Mouse (Mus musculus) forebrain, embryonic 11.5 days (tissue): ENCODE measurements around the gene Olfr963. TPM values are rescaled to one million over a fixed set of nuclear protein-coding genes. Genes with fewer than 3 reads are reported as not detected.

Experiments
- ATAC-seq: fragments of 200-750 bp; cut with Nextera tagmentation; replicated peaks from 2 replicates; pipeline ENCODE4 v1.8.0; 2017; ENCODE audit warnings: moderate TSS enrichment; ENCODE audit not compliant: low FRiP score
- DNase-seq: peaks from one replicate; pipeline ENCODE4 v3.0.0-alpha.2; 2017; ENCODE audit warnings: low spot score
- H3K27ac ChIP-seq: fragments of 300-500 bp; sonication (generic); 2 replicates; pipeline ENCODE4 v1.5.1; 2014; ENCODE audit warnings: low read depth, low read length
- H3K27me3 ChIP-seq: fragments of 300-500 bp; sonication (generic); 2 replicates; pipeline ENCODE4 v1.6.1; 2014; ENCODE audit warnings: mild to moderate bottlenecking, low read length, mixed read lengths; ENCODE audit not compliant: control insufficient read depth, insufficient read depth
- H3K36me3 ChIP-seq: fragments of 300-500 bp; sonication (generic); 2 replicates; pipeline ENCODE4 v1.6.1; 2014; ENCODE audit warnings: mild to moderate bottlenecking, low read length, moderate library complexity, mixed read lengths; ENCODE audit not compliant: control insufficient read depth, insufficient read depth
- H3K4me1 ChIP-seq: fragments of 300-500 bp; sonication (generic); replicated peaks from 2 replicates; pipeline ENCODE4 v1.6.1; 2014; ENCODE audit warnings: low read length, mixed read lengths; ENCODE audit not compliant: control insufficient read depth, insufficient read depth
- H3K4me2 ChIP-seq: fragments of 300-500 bp; sonication (generic); 2 replicates; pipeline ENCODE4 v1.6.1; 2014; ENCODE audit warnings: low read depth, mild to moderate bottlenecking, low read length, moderate library complexity, mixed read lengths; ENCODE audit not compliant: severe bottlenecking
- H3K4me3 ChIP-seq: fragments of 300-500 bp; sonication (generic); 2 replicates; pipeline ENCODE4 v1.5.1; 2014; ENCODE audit warnings: low read depth, low read length
- H3K9ac ChIP-seq: fragments of 300-500 bp; sonication (generic); 2 replicates; pipeline ENCODE4 v1.6.1; 2014; ENCODE audit warnings: low read length
- H3K9me3 ChIP-seq: fragments of 300-500 bp; sonication (generic); 2 replicates; pipeline ENCODE4 v1.6.1; 2016; ENCODE audit warnings: low read length, mixed read lengths; ENCODE audit not compliant: control insufficient read depth
- WGBS: fragments of 180-500 bp; shearing (Covaris S2); extraction: QIAGEN DNeasy Blood & Tissue Kit; methylation state at CpG from one replicate; pipeline ENCODE4 v1.1.7; 2014; 5-methylcytosine and 5-hydroxymethylcytosine counted together
- polyA plus RNA-seq: library from polyadenylated mRNA; unstranded; fragments of >200 nt; fragmentation: Nextera tagmentation; extraction: Ambion mirVana; gene quantifications from 2 replicates; pipeline ENCODE4 v1.2.1, GENCODE M21; 2014

Olfr963 gene
- not detected in 2 replicates for polyA plus RNA-seq

DNA sequence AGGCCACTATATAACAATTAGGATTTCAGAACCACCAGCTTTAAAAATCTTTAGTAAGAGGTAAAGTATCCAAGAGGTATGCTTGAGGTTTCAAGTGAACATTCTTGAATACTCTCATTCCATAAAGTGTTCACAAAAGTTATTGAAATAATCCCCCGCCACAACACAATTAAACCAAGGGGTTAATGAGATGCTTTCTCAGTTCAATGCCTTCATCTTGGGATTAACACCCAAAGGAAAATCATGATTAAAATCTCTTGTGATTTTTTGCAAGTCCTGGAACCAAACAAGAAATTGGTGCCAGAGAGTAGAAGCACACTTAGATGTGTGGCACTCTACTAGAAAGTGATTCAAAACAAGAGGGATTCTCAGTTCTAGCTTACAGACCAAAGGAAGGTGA is at the start of gene Olfr963:
Olfr963 (plus strand) TSS at position 301 of the 400 bp plus-strand sequence.
- Histone ChIP-seq H3K36me3 (no peaks in the 10 kb centered on the region), H3K4me1 (no peaks in the 10 kb centered on the region), H3K27me3 (no peaks in the 10 kb centered on the region), H3K4me3 (no peak within 1 kb of the TSS), H3K9me3 (no peaks in the 10 kb centered on the region), H3K9ac (no peak within 1 kb of the TSS), H3K27ac (no peak within 1 kb of the TSS), H3K4me2 (no peak within 1 kb of the TSS)
- no peak for DNase-seq
- ATAC-seq: no peak
- 91% methylated on average over 1 of the region's 1 CpGs for WGBS

DNA sequence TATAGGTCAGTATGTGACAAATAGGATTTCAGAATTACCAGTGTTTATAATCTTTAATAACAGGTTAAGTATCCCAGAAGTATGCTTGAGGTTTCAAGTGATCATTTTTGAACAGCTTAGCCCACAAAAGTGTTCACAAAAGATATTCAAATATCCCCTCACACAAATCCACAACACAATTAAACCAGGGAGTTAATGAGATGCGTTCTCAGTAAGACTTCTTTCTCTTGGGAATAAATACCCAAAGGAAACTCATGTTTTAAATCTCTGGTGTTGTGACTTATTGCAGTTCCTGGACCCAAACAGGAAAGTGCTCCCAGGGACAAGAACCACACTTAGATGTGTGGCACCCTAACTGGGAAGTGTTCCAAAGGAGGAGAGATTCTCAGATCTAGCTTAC is 45.9 kb upstream of the Olfr963 start, which contains the start of gene Olfr960:
Olfr960 (plus strand) TSS at position 301 of the 400 bp plus-strand sequence.
- Histone ChIP-seq H3K36me3 (no peaks in the 10 kb centered on the region), H3K9ac (no peak within 1 kb of the TSS), H3K27ac (no peak within 1 kb of the TSS), H3K4me2 (no peak within 1 kb of the TSS), H3K27me3 (no peaks in the 10 kb centered on the region), H3K4me1 (no peaks in the 10 kb centered on the region), H3K4me3 (no peak within 1 kb of the TSS), H3K9me3 (no peaks in the 10 kb centered on the region)
- DNase-seq: no peak
- 56% methylated on average over 1 of the region's 1 CpGs for WGBS
- ATAC-seq: no peak

DNA sequence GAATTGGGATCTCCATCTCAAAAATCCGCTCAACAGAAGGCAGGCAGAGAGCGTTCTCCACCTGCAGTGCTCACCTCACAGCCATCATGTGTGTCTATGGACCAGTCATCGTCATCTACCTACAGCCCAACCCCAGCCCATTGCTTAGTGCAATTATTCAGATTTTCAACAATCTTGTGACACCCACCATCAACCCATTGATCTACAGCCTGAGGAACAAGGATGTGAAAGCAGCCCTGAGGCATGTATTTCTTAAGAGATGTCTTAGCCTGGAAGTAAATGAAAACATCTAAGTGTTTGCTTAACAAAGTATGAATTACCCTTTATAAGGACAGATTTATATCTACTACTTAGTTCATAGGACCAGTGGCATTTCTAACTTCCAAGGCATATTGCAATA is 43.2 kb upstream of the Olfr963 start:
- no peak overlapping the region for H3K27ac ChIP-seq
- H3K4me2 ChIP-seq: no peak overlapping the region
- H3K9me3 ChIP-seq: no peaks in the 10 kb centered on the region
- ATAC-seq: no peak
- H3K27me3 ChIP-seq: no peaks in the 10 kb centered on the region
- no peak for DNase-seq
- H3K4me1 ChIP-seq: no peaks in the 10 kb centered on the region
- no peaks in the 10 kb centered on the region for H3K36me3 ChIP-seq
- H3K4me3 ChIP-seq: no peak overlapping the region
- H3K9ac ChIP-seq: no peak overlapping the region
- WGBS: 81% methylated on average over 3 of the region's 3 CpGs

DNA sequence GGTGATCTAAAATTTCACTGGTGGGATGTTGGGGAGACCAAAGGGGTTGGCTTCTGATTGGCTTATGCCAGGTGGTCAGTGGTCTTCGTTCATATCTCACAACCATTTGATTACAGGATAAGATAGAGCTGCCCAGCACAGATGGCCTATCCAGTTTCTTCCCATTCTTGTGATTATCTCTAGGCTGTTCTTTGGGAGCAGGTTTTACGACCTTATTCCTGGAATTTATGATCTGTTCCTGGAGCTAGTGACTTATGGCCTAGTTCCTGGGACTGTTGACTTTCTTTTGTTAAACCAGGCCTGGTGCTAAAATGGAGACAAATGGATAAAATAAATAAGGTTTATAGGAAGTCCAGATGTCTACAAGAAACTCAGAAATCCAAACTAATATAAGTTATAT is 42.3 kb upstream of the Olfr963 start:
- Histone ChIP-seq H3K4me3 (no peak overlapping the region), H3K36me3 (no peaks in the 10 kb centered on the region), H3K9ac (no peak overlapping the region), H3K4me1 (no peaks in the 10 kb centered on the region), H3K9me3 (no peaks in the 10 kb centered on the region), H3K4me2 (no peak overlapping the region), H3K27me3 (no peaks in the 10 kb centered on the region), H3K27ac (no peak overlapping the region)
- 87% methylated on average over 2 of the region's 2 CpGs for WGBS
- DNase-seq (no peak), ATAC-seq (no peak)

DNA sequence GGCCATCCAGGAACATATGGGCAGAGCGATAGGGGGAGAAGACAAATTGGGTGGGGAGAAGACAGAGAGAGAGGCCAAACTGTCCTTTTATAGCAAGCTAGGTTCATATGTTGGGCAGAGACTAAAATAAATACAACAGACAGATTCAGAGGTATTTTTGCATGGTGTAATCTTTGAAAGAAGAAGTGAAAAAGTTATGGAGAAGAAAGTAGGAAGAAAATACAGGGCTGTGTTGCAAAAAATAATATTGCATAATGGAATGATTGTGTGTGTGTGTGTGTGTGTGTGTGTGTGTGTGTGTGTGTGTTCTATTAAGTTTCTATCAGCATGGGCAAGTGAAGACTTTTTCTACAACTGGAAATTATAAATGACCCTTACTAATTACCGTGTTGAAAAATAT is 37.9 kb upstream of the Olfr963 start:
- H3K4me1 ChIP-seq: no peaks in the 10 kb centered on the region
- no peaks in the 10 kb centered on the region for H3K36me3 ChIP-seq
- H3K27me3 ChIP-seq: no peaks in the 10 kb centered on the region
- 85% methylated on average over 2 of the region's 2 CpGs for WGBS
- H3K27ac ChIP-seq: no peak overlapping the region
- no peak overlapping the region for H3K4me2 ChIP-seq
- no peak for ATAC-seq
- H3K9ac ChIP-seq: no peak overlapping the region
- H3K9me3 ChIP-seq: no peaks in the 10 kb centered on the region
- H3K4me3 ChIP-seq: no peak overlapping the region
- DNase-seq: no peak

DNA sequence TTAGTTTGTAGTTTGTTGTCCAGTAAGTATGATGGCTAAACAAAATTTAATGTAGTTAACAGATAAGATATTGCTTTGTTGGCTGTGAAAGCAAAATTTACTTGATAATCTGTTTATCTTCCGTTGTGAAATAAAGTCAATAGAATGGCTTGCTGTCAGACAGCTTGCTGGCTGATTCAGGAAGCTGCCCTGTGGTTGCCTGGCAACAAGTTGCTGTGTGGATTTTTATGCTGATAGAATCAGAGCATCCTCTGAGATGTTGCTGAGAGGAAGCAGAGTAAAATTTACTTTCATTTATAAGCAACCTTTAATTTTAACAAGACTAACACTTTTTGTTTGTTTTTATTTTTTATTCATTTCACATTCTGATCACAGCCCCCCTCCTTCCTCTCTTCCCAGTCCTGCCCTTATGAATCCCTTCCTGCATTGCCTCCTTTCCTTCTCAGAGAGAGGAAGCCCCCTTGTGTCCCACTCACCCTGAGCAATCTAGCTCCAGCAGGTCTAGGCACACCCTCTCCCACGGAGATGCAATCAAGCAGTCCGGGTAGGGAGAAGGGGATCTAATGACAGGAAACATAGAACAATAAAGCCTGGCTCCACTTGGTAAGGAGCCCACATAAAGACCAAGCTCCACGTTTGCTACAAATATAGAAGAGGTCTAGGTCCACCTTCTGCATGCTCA is 33.0 kb upstream of the Olfr963 start:
- Histone ChIP-seq H3K27me3 (no peaks in the 10 kb centered on the region), H3K27ac (no peak overlapping the region), H3K4me1 (no peaks in the 10 kb centered on the region), H3K4me2 (no peak overlapping the region), H3K36me3 (no peaks in the 10 kb centered on the region), H3K4me3 (no peak overlapping the region), H3K9ac (no peak overlapping the region), H3K9me3 (no peaks in the 10 kb centered on the region)
- DNase-seq: no peak
- no peak for ATAC-seq
- 46% methylated on average over 4 of the region's 4 CpGs for WGBS

DNA sequence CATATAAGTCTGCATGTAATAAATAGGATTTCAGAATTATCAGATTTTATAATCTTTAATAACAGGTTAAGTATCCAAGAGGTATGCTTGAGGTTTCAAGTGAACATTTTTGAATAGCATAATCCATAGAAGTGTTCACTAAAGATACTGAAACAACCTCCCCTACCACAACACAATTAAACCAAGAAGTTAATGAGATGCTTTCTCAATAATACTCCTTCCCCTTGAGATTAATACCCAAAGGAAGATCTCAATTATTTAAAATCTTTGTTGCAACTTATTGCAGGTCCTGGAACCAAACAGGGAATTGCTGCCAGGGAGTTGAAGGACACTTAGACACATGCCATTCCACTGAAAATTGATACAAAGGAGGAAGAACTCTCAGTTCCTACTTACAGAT is 22.2 kb upstream of the Olfr963 start, which contains the start of gene Olfr961:
Olfr961 (plus strand) TSS at position 301 of the 400 bp plus-strand sequence.
- no peak for ATAC-seq
- Histone ChIP-seq H3K4me1 (no peaks in the 10 kb centered on the region), H3K27ac (no peak within 1 kb of the TSS)

DNA sequence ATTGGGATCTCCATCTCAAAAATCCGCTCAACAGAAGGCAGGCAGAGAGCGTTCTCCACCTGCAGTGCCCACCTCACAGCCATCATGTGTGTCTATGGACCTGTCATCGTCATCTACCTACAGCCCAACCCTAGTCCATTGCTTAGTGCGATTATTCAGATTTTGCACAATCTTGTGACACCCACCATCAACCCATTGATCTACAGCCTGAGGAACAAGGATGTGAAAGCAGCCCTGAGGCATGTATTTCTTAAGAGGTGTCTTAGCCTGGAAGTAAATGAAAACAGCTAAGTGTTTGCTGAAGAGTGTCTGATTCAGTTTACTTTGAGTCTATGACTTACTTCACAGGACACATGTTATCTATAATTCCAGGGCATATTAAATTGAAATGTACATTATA is 19.6 kb upstream of the Olfr963 start:
- H3K4me3 ChIP-seq: no peak overlapping the region
- no peaks in the 10 kb centered on the region for H3K36me3 ChIP-seq
- H3K4me1 ChIP-seq: no peaks in the 10 kb centered on the region
- no peak overlapping the region for H3K27ac ChIP-seq
- DNase-seq (no peak), ATAC-seq (no peak)
- H3K9ac ChIP-seq: no peak overlapping the region
- WGBS: 89% methylated on average over 4 of the region's 4 CpGs
- no peaks in the 10 kb centered on the region for H3K9me3 ChIP-seq
- H3K4me2 ChIP-seq: no peak overlapping the region
- H3K27me3 ChIP-seq: no peaks in the 10 kb centered on the region

More for the DNA sequence above, 22.2 kb upstream of the Olfr963 start, which contains the start of gene Olfr961:
- no peak within 1 kb of the TSS for H3K9ac ChIP-seq
- DNase-seq: no peak
- no peaks in the 10 kb centered on the region for H3K36me3 ChIP-seq
- H3K9me3 ChIP-seq: no peaks in the 10 kb centered on the region
- no peaks in the 10 kb centered on the region for H3K27me3 ChIP-seq
- H3K4me2 ChIP-seq: no peak within 1 kb of the TSS
- no peak within 1 kb of the TSS for H3K4me3 ChIP-seq

DNA sequence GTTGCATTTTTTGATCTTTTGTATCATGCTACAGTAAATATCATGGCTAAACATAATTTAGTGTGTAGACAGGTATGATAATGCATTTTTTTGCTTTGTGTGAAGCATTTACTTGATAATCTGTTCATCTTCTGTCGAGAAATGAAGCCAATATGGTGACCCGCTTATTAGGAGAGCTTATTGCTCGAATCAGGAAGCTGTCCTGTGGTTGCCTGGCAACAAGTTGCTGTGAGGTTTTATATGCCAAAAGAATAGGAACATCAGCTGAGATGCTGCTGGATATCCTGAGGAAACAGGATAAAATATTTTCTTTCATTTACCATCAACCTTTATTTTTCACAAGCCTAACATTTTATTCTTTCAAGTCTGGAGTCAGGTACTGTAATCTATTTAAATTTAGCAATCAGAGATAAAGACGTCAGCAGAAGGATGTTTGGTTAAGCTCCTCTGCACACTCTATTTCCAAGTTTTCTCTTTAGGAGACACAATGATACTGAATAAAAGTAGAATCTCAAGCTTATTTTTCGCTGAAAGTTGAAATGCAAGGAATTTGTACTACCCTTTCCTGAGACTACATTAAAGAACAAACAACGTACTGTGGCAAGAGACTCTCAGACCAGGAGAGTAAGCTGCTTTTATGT is 12.1 kb upstream of the Olfr963 start:
- DNase-seq (no peak), ATAC-seq (no peak)
- no peak overlapping the region for H3K4me2 ChIP-seq
- no peak overlapping the region for H3K27ac ChIP-seq
- no peaks in the 10 kb centered on the region for H3K4me1 ChIP-seq
- H3K4me3 ChIP-seq: no peak overlapping the region
- 77% methylated on average over 6 of the region's 6 CpGs for WGBS
- no peak overlapping the region for H3K9ac ChIP-seq
- no peaks in the 10 kb centered on the region for H3K9me3 ChIP-seq
- no peaks in the 10 kb centered on the region for H3K36me3 ChIP-seq
- no peaks in the 10 kb centered on the region for H3K27me3 ChIP-seq
